Mouse (Mus musculus) frontal cortex, adult 2 months (tissue): ENCODE measurements around the gene Neurl2. TPM values are rescaled to one million over a fixed set of nuclear protein-coding genes. Genes with fewer than 3 reads are reported as not detected.

ENCODE experiments used
- DNase-seq, 2 experiments: peaks; one replicate each; pipeline ENCODE4 v3.0.0; 2022; ENCODE audit warnings: low spot score in 1 of 2; ENCODE audit errors: extremely low spot score in 1 of 2
- polyA plus RNA-seq: library from polyadenylated mRNA; depleted of rRNA; stranded (reverse); fragments of >200 nt; gene quantifications from 2 replicates; pipeline ENCODE4 v1.2.3, GENCODE M21; 2012; rRNA removed

Gene Neurl2
- polyA plus RNA-seq, 1 experiment = 6.9 TPM

GRCm38 (mm10) chr2:164790451-164790850 is 42.8 kb downstream of the Neurl2 start:
- DNase-seq = no peak

DNA sequence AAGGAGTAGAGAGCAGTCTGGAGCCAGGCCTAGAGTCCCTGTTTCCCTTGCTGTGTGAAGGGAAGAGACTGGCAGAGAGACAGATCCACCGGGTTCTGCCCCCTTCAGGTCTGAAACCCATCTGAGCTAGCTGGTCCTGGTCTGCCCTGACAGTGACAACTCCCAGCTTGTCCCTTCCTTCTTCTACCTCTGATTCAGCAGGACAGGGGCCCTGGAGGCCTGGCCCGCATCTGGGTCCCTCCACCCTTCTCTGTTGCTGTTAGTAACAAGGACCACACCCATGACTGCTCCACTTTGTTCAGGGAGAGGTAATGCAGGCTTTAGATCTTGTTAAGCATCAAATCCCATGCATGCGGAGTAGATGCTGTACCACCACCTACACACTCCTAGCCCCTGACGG is 44.8 kb downstream of the Neurl2 start:
- no peak for DNase-seq

DNA sequence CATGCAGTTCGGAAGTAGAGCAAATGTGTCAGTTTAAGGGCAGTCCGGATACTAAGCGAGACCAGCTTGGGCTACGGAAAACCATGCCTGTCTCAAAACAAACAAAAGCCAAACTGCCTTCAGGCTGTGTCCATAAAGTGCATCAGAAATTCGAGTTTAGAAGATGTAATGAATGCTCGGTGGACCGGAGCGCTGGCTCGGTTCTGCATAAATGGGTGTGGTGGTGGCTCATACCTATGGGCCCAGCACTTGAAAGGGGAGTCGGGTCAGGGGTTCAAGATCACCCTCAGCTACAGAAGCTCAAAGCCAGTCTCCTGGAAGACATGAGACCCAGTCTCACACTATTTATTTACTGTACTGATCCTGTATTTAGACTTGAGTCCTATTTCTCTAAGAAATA is 45.5 kb downstream of the Neurl2 start:
- no peak for DNase-seq

DNA sequence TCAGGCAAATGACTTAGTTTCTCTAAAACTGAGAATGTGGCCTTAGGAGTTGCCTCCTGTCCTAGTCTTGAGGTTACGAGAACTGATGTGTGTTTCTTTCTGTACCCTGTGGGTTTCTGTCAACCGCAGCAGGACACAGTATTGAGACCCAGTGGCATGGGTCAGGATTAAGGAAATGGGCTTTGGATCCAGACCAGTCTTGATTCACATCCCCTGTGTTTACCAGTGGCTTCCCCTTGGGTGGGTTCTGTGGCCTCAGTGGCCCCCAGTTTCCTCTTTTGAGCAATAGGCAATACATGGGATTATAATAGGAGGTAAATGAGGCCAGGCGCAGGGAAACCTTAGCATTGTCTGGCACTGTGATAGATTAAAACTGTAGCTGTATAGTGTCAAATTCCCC is 46.2 kb downstream of the Neurl2 start:
- DNase-seq = no peak

GRCm38 (mm10) chr2:164786388-164786885 is 46.8 kb downstream of the Neurl2 start:
- DNase-seq = no peak

- peak; percentile 72 to 88 for DNase-seq
Measured at GRCm38 (mm10) chr2:164785481-164786387, 47.5 kb downstream of the Neurl2 start, which contains the start of gene Snx21. TSS of gene Snx21 (plus strand) at chr2:164785823.

- no peak for DNase-seq
Measured at GRCm38 (mm10) chr2:164784869-164785420, 48.3 kb downstream of the Neurl2 start.

- no peak for DNase-seq
Measured at GRCm38 (mm10) chr2:164783926-164784581, 49.2 kb downstream of the Neurl2 start.

- DNase-seq = no peak
Measured at GRCm38 (mm10) chr2:164781876-164782275, 51.4 kb downstream of the Neurl2 start.

Other genes starting within 250 kb of the Neurl2 start
- 0.12 TPM in 1 of 2 replicates, not detected in the other for gene Wfdc6a, start 248.0 kb downstream of the Neurl2 start, polyA plus RNA-seq
- not detected in 2 replicates for gene Eppin, start 239.9 kb downstream of the Neurl2 start, polyA plus RNA-seq
- not detected in 2 replicates for gene Wfdc6b, start 219.9 kb downstream of the Neurl2 start, polyA plus RNA-seq
- gene Wfdc8, start 219.8 kb downstream of the Neurl2 start, polyA plus RNA-seq = not detected in 2 replicates
- not detected in 2 replicates for gene Wfdc16, start 194.7 kb downstream of the Neurl2 start, polyA plus RNA-seq
- not detected in 2 replicates for gene Wfdc10, start 177.4 kb downstream of the Neurl2 start, polyA plus RNA-seq
- gene Wfdc9, start 176.9 kb downstream of the Neurl2 start, polyA plus RNA-seq = not detected in 2 replicates
- gene Wfdc11, start 159.4 kb downstream of the Neurl2 start, polyA plus RNA-seq = not detected in 2 replicates
- gene Wfdc13, start 148.3 kb downstream of the Neurl2 start, polyA plus RNA-seq = not detected in 2 replicates
- not detected in 2 replicates for gene Spint4, start 135.0 kb downstream of the Neurl2 start, polyA plus RNA-seq
- not detected in 2 replicates for gene Spint5, start 118.2 kb downstream of the Neurl2 start, polyA plus RNA-seq
- gene Wfdc3, start 87.5 kb downstream of the Neurl2 start, polyA plus RNA-seq = 2.4 and 3.3 TPM in 2 replicates
- 44.3 and 46.4 TPM in 2 replicates for gene Dnttip1, start 87.5 kb downstream of the Neurl2 start, polyA plus RNA-seq
- 2.0 and 2.8 TPM in 2 replicates for gene Ube2c, start 63.6 kb downstream of the Neurl2 start, polyA plus RNA-seq
- 0.96 and 3.9 TPM in 2 replicates for gene Tnnc2, start 53.5 kb downstream of the Neurl2 start, polyA plus RNA-seq
- gene Snx21, start 47.6 kb downstream of the Neurl2 start, polyA plus RNA-seq = 59.9 and 60.9 TPM in 2 replicates
- gene Acot8, start 28.6 kb downstream of the Neurl2 start, polyA plus RNA-seq = 29.4 and 35.0 TPM in 2 replicates
- gene Zswim3, start 28.4 kb downstream of the Neurl2 start, polyA plus RNA-seq = 7.7 and 7.9 TPM in 2 replicates
- 18.5 and 19.3 TPM in 2 replicates for gene Zswim1, start 10.8 kb downstream of the Neurl2 start, polyA plus RNA-seq
- 0.69 TPM in 1 of 2 replicates, not detected in the other for gene Spata25, start 4.9 kb downstream of the Neurl2 start, polyA plus RNA-seq
- 177 and 194 TPM in 2 replicates for gene Ctsa, start 583 bp downstream of the Neurl2 start, polyA plus RNA-seq
- 154 and 170 TPM in 2 replicates for gene Pltp, start 24.3 kb upstream of the Neurl2 start, polyA plus RNA-seq
- 47.4 and 47.7 TPM in 2 replicates for gene Pcif1, start 45.8 kb upstream of the Neurl2 start, polyA plus RNA-seq
- 31.6 and 34.6 TPM in 2 replicates for gene Zfp335, start 78.3 kb upstream of the Neurl2 start, polyA plus RNA-seq
- 1.2 and 1.3 TPM in 2 replicates for gene Mmp9, start 107.3 kb upstream of the Neurl2 start, polyA plus RNA-seq
- 345 and 356 TPM in 2 replicates for gene Slc12a5, start 127.3 kb upstream of the Neurl2 start, polyA plus RNA-seq
- gene Ncoa5, start 201.4 kb upstream of the Neurl2 start, polyA plus RNA-seq = 57.4 and 67.1 TPM in 2 replicates
- gene Cd40, start 222.2 kb upstream of the Neurl2 start, polyA plus RNA-seq = 1.5 and 1.8 TPM in 2 replicates